Mouse (Mus musculus) embryonic facial prominence, embryonic 12.5 days (tissue): Measurements from ENCODE around the gene Tpte. TPM values are rescaled to one million over a fixed set of nuclear protein-coding genes. Genes with fewer than 3 reads are reported as not detected.
"Not testable (repeated sequence)": the region's sequence is repeated elsewhere in the genome, so short reads cannot be mapped to it uniquely, and the experiment has no call there.

ENCODE experiments used
- ATAC-seq: fragments of 200-750 bp; cut with Nextera tagmentation; 2 replicates; pipeline ENCODE4 v1.8.0; 2017; ENCODE audit not compliant: insufficient number of reproducible peaks, insufficient read depth, low FRiP score, low TSS enrichment
- H3K27ac ChIP-seq: fragments of 300-500 bp; sonication (generic); 2 replicates; pipeline ENCODE4 v1.5.1; 2016; ENCODE audit warnings: mild to moderate bottlenecking
- H3K27me3 ChIP-seq: fragments of 300-500 bp; sonication (generic); 2 replicates; pipeline ENCODE4 v1.6.1; 2016; ENCODE audit warnings: mild to moderate bottlenecking, moderate library complexity
- H3K36me3 ChIP-seq: fragments of 300-500 bp; sonication (generic); 2 replicates; pipeline ENCODE4 v1.6.1; 2016; ENCODE audit warnings: mild to moderate bottlenecking
- H3K4me1 ChIP-seq: fragments of 300-500 bp; sonication (generic); 2 replicates; pipeline ENCODE4 v1.6.1; 2016
- H3K4me2 ChIP-seq: fragments of 300-500 bp; sonication (generic); replicated peaks from 2 replicates; pipeline ENCODE4 v1.6.1; 2016; ENCODE audit warnings: mild to moderate bottlenecking, moderate library complexity
- H3K4me3 ChIP-seq: fragments of 300-500 bp; sonication (generic); 2 replicates; pipeline ENCODE4 v1.5.1; 2016; ENCODE audit warnings: mild to moderate bottlenecking
- H3K9ac ChIP-seq: fragments of 300-500 bp; sonication (generic); 2 replicates; pipeline ENCODE4 v1.6.1; 2016; ENCODE audit warnings: mild to moderate bottlenecking, moderate library complexity
- H3K9me3 ChIP-seq: fragments of 300-500 bp; sonication (generic); 2 replicates; pipeline ENCODE4 v1.6.1; 2016; ENCODE audit warnings: mild to moderate bottlenecking, moderate library complexity
- WGBS: fragments of 180-500 bp; shearing (Covaris S2); methylation state at CpG from one replicate; pipeline ENCODE4 v1.1.7; 2016; 5-methylcytosine and 5-hydroxymethylcytosine counted together
- polyA plus RNA-seq: library from polyadenylated mRNA; unstranded; fragments of >200 nt; fragmentation: Nextera tagmentation; extraction: Ambion mirVana; gene quantifications from 2 replicates; pipeline ENCODE4 v1.2.1, GENCODE M21; 2016

Tpte gene
- polyA plus RNA-seq, 1 experiment from 2014 or later, result not detected

DNA sequence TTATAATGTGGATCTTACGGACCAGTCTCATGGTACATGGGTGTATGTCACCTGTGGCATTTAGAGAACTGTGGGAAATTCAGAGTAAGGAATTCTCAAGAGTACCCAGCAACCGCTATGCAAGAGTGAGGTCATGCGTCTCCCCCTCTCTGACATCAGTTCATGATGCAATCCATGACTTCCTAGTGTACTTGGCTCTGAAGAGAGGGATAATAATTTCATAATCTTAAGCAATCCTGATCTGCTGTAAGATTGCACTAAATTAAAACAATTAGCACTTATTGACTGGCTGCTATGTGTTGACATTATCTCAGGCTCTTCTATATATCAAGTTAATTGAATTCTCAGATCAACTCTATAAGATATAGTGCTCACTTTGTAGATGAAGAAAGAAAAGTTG lies 16.4 kb upstream of the Tpte start:
- Histone ChIP-seq H3K27ac (no peak overlapping the region), H3K27me3 (no peaks in the 10 kb centered on the region), H3K36me3 (no peaks in the 10 kb centered on the region), H3K9me3 (no peaks in the 10 kb centered on the region), H3K9ac (no peak overlapping the region), H3K4me2 (no peak overlapping the region), H3K4me1 (no peaks in the 10 kb centered on the region), H3K4me3 (no peak overlapping the region)
- ATAC-seq, result no peak
- 88% methylated on average over 3 of the region's 3 CpGs for WGBS

DNA sequence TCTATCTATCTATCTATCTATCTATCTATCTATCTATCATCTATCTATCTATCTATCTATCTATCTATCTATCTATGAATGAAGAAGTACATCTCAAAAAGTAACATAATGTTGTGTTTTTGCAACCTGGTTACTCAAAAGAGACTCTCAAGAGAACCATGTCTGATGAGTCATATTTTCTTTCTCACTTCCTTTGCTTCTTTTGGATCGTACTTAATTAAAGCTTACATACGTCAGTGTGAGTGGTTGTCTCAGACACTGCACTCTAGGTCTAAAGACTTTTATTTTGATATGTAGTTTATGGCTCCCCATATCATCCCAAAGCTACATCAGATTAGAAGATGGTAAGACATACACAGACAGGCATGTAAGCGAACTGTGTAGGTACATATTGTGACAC lies 10.1 kb upstream of the Tpte start:
- Histone ChIP-seq H3K27me3 (no peaks in the 10 kb centered on the region), H3K4me3 (no peak overlapping the region), H3K36me3 (no peaks in the 10 kb centered on the region), H3K27ac (no peak overlapping the region), H3K4me2 (no peak overlapping the region), H3K9me3 (no peaks in the 10 kb centered on the region), H3K4me1 (no peaks in the 10 kb centered on the region), H3K9ac (no peak overlapping the region)
- WGBS, result 91% methylated on average over 3 of the region's 3 CpGs
- no peak for ATAC-seq

DNA sequence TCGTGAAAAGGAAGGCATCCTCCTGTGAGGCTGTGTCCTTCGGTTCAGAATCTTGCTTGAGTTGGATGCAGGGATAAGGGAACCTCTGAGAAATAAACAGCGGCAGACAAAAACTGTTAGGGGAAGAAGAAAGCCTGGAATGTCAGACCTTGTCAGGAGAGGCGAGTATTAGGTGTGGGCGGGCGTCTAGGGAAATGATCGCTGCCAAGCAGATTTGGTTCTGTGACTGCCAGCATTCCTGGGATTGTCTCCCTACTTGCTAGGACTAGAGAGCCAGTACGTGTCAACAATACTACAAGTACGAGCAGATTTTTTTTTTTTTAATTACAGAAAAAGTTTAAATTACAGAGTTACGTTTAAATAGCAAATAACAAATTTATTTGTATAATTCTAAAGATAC lies 8.6 kb upstream of the Tpte start:
- Histone ChIP-seq H3K4me1 (no peaks in the 10 kb centered on the region), H3K9me3 (no peaks in the 10 kb centered on the region), H3K4me3 (no peak overlapping the region), H3K4me2 (no peak overlapping the region), H3K27ac (no peak overlapping the region), H3K36me3 (no peaks in the 10 kb centered on the region), H3K27me3 (no peaks in the 10 kb centered on the region), H3K9ac (no peak overlapping the region)
- WGBS, result 72% methylated on average over 10 of the region's 10 CpGs
- ATAC-seq, result no peak

DNA sequence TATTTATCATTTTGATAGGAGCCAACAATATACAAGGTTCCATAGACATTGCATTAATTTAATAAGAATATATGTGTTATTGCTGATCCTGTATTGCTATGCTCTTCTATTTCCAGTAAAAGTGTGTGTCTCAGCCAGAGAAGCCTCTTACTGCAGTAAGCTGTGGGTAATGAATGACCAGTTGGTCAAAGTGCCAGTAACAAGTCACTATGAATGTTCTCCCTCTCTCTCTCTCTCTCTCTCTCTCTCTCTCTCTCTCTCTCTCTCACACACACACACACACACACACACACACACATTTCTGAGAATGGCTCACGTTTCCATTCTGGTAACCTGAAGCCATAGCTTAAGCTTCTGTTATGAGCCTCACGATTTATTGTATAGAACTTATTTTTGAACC lies 19.1 kb downstream of the Tpte start:
- H3K9me3 ChIP-seq, result no peaks in the 10 kb centered on the region
- no peak for ATAC-seq
- H3K4me2 ChIP-seq, result no peak overlapping the region
- WGBS, result 43% methylated on average over 2 of the region's 2 CpGs
- H3K27ac ChIP-seq, result no peak overlapping the region
- no peaks in the 10 kb centered on the region for H3K36me3 ChIP-seq
- no peaks in the 10 kb centered on the region for H3K4me1 ChIP-seq
- no peaks in the 10 kb centered on the region for H3K27me3 ChIP-seq
- H3K4me3 ChIP-seq, result no peak overlapping the region
- H3K9ac ChIP-seq, result no peak overlapping the region

DNA sequence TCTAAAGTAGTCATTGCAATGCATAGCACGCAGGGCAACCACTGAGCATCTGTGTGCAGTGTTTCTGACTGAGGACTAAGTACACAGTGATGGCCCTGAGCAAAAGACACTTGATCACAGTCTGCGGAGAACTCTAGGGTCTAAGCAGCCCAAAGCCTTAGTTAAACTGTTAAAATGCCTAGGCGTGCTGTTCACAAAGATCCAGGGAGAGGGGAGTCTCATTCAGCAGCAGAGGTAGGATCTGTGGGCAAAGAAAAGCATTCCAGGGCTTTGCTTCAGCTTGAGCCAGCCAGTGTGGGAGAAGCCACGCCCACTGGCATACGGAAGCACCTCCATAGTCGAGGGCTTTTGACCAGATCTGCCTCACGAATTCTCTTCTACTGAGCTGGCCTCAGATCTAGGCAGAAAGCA lies 19.7 kb downstream of the Tpte start:
- no peak overlapping the region for H3K9ac ChIP-seq
- no peak for ATAC-seq
- 20% methylated on average over 7 of the region's 7 CpGs for WGBS

DNA sequence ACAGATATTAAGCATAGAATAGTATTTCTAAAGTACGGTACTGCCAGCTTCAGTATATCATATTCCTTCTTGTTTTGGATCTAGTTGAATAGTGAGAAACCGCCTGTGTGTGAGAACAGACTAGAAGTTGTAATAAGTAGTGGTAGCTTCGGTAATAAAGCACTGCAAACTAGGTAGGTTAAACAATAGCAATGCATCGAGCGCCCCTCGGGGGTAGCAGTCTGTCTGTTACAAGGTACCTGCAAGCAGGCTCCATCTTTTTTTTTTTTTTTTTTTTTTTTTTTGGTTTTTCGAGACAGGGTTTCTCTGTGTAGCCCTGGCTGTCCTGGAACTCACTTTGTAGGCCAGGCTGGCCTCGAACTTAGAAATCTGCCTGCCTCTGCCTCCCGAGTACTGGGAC lies 20.8 kb downstream of the Tpte start:
- H3K36me3 ChIP-seq, H3K27me3 ChIP-seq, H3K9ac ChIP-seq, ATAC-seq, H3K9me3 ChIP-seq, H3K4me1 ChIP-seq, H3K4me2 ChIP-seq, H3K4me3 ChIP-seq, H3K27ac ChIP-seq: not testable (repeated sequence)
- WGBS, result 86% methylated on average over 9 of the region's 9 CpGs

More for the DNA sequence above, 19.7 kb downstream of the Tpte start:
- Histone ChIP-seq H3K9me3 (no peaks in the 10 kb centered on the region), H3K4me3 (no peak overlapping the region), H3K27me3 (no peaks in the 10 kb centered on the region), H3K4me2 (peak overlapping the region; percentile 29), H3K4me1 (no peaks in the 10 kb centered on the region), H3K27ac (no peak overlapping the region), H3K36me3 (no peaks in the 10 kb centered on the region)

DNA sequence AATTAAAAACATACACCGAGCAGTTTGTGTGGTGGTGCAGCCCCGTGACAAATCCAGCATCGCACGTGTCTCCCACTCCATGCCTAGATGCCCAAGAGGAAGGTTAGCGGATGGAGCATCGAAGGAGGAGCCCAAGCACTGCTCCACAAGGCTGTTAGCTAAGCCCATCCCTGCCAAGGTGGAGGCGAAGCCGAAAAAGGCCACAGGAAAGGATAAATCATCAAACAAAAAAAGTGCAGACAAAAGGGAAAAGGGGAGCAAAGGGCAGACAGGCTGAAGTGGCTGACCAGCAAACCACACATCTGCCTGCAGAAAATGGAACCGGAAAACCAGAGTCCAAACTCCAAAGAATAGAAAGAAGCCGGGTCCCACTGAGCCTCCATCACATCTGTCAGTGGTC lies 23.8 kb downstream of the Tpte start:
- Histone ChIP-seq H3K27ac (no peak overlapping the region), H3K4me1 (no peaks in the 10 kb centered on the region), H3K9me3 (no peaks in the 10 kb centered on the region), H3K36me3 (no peaks in the 10 kb centered on the region), H3K27me3 (no peaks in the 10 kb centered on the region), H3K4me2 (no peak overlapping the region), H3K9ac (no peak overlapping the region), H3K4me3 (no peak overlapping the region)
- no peak for ATAC-seq
- 79% methylated on average over 10 of the region's 10 CpGs for WGBS

DNA sequence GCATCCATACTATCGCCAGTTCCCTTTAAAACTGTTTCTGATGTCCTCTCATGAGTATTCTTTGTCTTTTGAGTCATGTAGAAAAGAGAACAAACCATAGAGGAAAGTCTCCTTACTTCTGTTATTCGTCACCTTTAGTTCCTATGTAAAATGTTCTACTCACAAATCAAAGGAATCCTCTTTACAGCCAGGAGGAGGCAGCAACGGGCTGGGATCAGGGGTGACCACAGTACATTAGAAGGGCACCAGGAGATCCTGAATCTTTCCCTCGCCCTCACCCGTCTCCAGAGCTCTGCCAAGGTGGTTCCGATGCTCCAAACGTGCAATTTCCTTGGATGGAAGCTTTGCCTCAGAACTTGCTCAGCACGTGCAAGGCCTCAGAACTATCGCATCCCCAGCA lies 28.2 kb downstream of the Tpte start:
- H3K36me3 ChIP-seq, result no peaks in the 10 kb centered on the region
- H3K4me3 ChIP-seq, result no peak overlapping the region
- H3K27ac ChIP-seq, result no peak overlapping the region
- H3K4me2 ChIP-seq, result no peak overlapping the region
- no peak for ATAC-seq
- no peaks in the 10 kb centered on the region for H3K4me1 ChIP-seq
- H3K9me3 ChIP-seq, result no peaks in the 10 kb centered on the region
- 68% methylated on average over 9 of the region's 9 CpGs for WGBS
- no peaks in the 10 kb centered on the region for H3K27me3 ChIP-seq
- H3K9ac ChIP-seq, result no peak overlapping the region

DNA sequence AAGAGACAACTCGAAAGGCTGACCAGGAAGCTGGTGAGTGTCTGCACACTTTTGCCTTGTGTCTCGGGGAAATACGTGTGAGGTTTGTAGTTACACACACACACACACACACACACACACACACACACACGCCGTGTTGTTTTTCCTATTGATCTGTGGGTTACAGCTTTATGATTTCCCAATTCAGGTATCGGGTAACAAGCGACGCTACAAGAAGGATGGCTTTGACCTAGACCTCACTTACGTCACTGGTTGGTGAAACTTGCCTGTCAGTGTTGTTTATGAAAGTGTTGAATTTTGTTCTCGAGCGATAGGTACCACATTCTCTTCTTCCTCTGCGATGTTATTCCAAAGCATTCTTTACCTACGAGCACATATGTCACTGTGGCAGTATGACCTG lies 52.2 kb downstream of the Tpte start:
- no peaks in the 10 kb centered on the region for H3K4me1 ChIP-seq
- H3K4me3 ChIP-seq, result no peak overlapping the region
- WGBS, result 84% methylated on average over 13 of the region's 13 CpGs
- H3K27ac ChIP-seq, result no peak overlapping the region
- H3K4me2 ChIP-seq, result no peak overlapping the region
- no peaks in the 10 kb centered on the region for H3K36me3 ChIP-seq
- no peaks in the 10 kb centered on the region for H3K27me3 ChIP-seq
- no peak overlapping the region for H3K9ac ChIP-seq
- no peaks in the 10 kb centered on the region for H3K9me3 ChIP-seq
- no peak for ATAC-seq

DNA sequence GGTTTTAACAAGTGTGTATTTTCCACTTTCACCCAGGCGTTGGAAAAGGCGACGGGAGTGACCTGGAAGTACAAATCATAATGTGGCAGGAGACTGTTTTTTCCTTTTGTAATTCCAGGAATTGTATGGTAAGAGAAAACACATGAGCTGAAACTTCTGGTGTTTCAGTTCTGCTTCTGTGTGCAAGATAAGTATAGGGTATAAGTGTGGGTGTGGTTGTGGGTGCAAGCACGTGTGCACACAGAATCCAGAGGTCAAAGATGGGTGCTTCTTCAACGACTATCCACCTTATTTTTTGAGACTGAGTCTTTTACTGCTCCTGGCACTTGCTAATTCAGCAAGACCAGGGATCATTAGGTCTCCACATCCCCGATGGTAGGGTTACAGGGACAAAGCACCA lies 76.1 kb downstream of the Tpte start:
- Histone ChIP-seq H3K9me3 (no peaks in the 10 kb centered on the region), H3K27ac (no peak overlapping the region), H3K4me1 (no peaks in the 10 kb centered on the region), H3K27me3 (no peaks in the 10 kb centered on the region), H3K4me3 (no peak overlapping the region), H3K4me2 (no peak overlapping the region), H3K36me3 (no peaks in the 10 kb centered on the region), H3K9ac (no peak overlapping the region)
- 82% methylated on average over 6 of the region's 6 CpGs for WGBS
- no peak for ATAC-seq

DNA sequence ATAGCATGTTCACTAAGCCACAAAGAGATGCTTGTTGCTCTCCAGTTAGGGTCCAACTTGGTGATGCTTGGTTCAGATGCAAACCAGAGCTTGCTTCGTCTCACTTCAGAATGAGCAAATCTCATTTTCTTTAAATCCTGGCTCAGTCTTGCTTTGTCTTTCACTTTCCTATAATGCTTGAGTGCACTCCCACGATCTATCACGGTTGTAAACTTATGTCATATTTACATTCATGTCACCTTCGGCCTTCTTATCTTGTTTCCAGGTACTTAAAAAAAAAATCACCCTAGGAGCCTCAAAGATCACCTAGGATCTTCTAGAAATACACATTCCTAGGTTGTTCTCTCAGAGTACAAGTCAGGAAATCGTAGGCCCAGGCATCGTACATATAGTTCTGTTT lies 76.6 kb downstream of the Tpte start:
- H3K27ac ChIP-seq, result no peak overlapping the region
- WGBS, result 86% methylated on average over 6 of the region's 6 CpGs
- H3K4me1 ChIP-seq, result no peaks in the 10 kb centered on the region
- no peaks in the 10 kb centered on the region for H3K27me3 ChIP-seq
- H3K9ac ChIP-seq, result no peak overlapping the region
- no peak for ATAC-seq
- no peaks in the 10 kb centered on the region for H3K36me3 ChIP-seq
- H3K4me3 ChIP-seq, result no peak overlapping the region
- no peak overlapping the region for H3K4me2 ChIP-seq
- no peaks in the 10 kb centered on the region for H3K9me3 ChIP-seq

DNA sequence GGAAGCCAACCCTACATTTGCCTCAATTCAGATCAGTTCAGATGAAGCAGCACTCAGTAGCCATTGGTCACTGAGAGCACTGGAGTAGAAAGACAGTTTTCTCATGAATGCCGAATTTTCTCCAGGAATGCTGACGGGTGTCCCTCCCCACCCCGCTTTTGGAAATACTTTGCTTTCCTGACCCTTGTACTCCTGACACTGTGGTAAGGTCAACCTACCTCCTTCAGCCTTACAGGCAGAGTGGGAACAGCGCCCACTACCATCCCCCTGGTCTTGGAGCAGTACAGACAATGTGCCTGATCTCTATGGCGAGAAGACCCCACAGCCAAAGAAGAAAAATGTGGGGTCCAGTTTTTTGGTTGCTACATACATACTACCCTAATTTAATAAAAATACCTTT lies 93.1 kb downstream of the Tpte start:
- ATAC-seq, result no peak
- WGBS, result 89% methylated on average over 5 of the region's 5 CpGs
- H3K4me2 ChIP-seq, result no peak overlapping the region
- no peaks in the 10 kb centered on the region for H3K9me3 ChIP-seq
- no peak overlapping the region for H3K4me3 ChIP-seq
- peaks cover 9% of the 10 kb centered on the region for H3K36me3 ChIP-seq
- no peak overlapping the region for H3K27ac ChIP-seq
- H3K4me1 ChIP-seq, result no peaks in the 10 kb centered on the region
- H3K9ac ChIP-seq, result no peak overlapping the region
- no peaks in the 10 kb centered on the region for H3K27me3 ChIP-seq

DNA sequence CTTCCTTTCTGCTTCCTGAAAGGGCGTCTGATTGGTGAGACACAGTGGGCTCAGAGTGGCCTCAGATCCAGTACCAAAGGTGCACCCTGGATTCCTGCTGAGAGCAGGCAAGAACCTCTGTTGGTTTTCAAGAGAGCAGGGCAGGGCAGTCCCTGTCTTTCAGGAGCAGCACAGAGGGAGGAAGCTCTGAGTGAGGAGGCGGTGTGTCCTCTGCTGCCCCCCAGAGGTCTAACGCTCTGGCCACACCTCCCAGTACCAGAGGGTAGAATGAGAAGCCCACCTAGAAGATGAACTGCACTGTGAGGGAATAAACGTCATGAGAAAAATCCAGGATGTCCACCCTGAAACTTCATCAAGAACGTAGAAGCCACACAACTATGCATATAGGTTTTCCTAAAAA lies 93.7 kb downstream of the Tpte start:
- Histone ChIP-seq H3K4me3 (no peak overlapping the region), H3K4me2 (no peak overlapping the region), H3K36me3 (peaks cover 15% of the 10 kb centered on the region), H3K27ac (no peak overlapping the region), H3K27me3 (no peaks in the 10 kb centered on the region), H3K9me3 (no peaks in the 10 kb centered on the region), H3K9ac (no peak overlapping the region), H3K4me1 (no peaks in the 10 kb centered on the region)
- WGBS, result 46% methylated on average over 5 of the region's 5 CpGs
- ATAC-seq, result peak; percentile 80
